Mouse (Mus musculus): ENCODE data around the gene Notum.

DNA sequence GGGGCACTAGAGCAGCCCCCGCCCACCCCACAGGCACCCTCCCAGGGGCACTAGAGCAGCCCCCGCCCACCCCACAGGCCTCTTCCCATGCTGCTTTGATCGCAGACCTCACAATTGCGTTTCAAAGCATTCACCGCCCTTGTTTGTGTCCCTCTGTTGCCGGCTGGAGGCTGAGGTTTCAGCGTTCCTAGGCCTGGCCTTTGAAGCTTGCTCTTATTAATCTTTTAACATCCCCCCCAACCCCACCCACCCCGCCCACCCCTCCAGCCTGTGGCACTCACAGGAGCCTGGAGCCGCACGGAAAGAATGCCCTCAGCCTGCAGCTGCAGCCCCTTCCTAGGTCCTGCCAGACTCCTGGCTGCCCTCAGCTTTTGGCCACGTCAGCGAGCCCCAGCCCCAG is 46.2 kb upstream of the Notum start:
- no peak for TF ChIP-seq POLR2A (IDR thresholded peaks at IDR 0.05; ENCODE audit: control insufficient read depth, extremely low read depth, insufficient read depth, low read length, poor library complexity)
- no peak for TF ChIP-seq CTCF (IDR thresholded peaks at IDR 0.05; ENCODE audit: borderline replicate concordance, control insufficient read depth, extremely low read depth, insufficient read depth, low read length, poor library complexity)

Data from thymus, adult 2 months (tissue).